Mouse (Mus musculus) G1E (cell line): ENCODE data around the gene Rab40b.

ENCODE experiments used
- CTCF ChIP-seq: IDR thresholded peaks from 2 replicates; pipeline ENCODE4 v1.5.1; 2012; ENCODE audit warnings: low read depth, low read length, inconsistent platforms, mixed read lengths
- GATA2 ChIP-seq: IDR thresholded peaks from 2 replicates; pipeline ENCODE4 v1.6.1; 2012; ENCODE audit warnings: low read depth, low read length, inconsistent platforms, borderline replicate concordance

DNA sequence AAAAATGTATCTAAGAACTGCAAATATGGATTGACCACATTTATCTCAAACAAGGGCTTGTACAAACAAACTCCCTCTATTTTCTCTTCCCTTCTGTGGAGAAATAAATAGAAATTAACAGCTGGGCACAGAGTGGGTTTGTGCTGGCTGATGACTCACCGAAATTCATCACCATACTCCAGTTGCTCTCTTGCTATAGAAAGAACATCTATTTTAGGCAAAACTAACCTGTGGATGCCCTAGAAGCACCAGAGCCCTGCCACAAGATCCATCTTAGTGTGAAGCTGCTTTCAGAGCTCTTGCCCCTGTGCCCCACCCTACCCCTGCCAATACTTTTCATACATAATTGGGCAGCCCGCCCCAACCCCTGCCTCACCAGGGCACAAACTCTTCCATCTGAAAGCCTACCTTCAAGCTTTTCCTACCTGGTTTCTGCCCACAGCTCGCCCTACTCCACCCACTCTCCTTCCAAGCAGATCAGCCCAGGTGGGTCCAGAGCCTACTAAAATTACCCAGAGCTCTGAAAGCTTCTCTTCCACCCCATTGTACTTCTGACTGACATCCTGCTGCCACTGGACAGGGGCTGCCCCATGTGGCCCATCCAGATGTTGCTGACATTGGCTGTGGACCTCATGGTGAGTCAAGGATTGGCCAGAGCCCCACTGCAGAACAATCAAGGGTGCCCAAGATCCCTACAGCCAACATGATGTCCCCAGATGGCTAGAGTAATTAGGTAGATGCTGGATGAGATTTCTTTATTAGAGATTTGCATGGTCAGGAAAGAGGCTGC lies 19.5 kb upstream of the Rab40b start:
- TF ChIP-seq CTCF: no peak
- TF ChIP-seq GATA2: no peak
